Mouse (Mus musculus): ENCODE data around the gene Kcns3. TPM values are rescaled to one million over a fixed set of nuclear protein-coding genes. Genes with fewer than 3 reads are reported as not detected.

Kcns3 gene
- polyA plus RNA-seq, 1 experiment from 2014 or later = 0.22 TPM

Other genes starting within 250 kb of the Kcns3 start
- not detected in 2 replicates for gene Msgn1, start 57.9 kb upstream of the Kcns3 start, polyA plus RNA-seq (2014; fragmentation: Nextera tagmentation; extraction: Ambion mirVana)
- gene Gen1, start 114.7 kb upstream of the Kcns3 start, polyA plus RNA-seq (2014; fragmentation: Nextera tagmentation; extraction: Ambion mirVana) = 13.1 and 15.8 TPM in 2 replicates
- gene Smc6, start 114.8 kb upstream of the Kcns3 start, polyA plus RNA-seq (2014; fragmentation: Nextera tagmentation; extraction: Ambion mirVana) = 122 and 154 TPM in 2 replicates

Data from hindbrain, embryonic 11.5 days (tissue).